Comparison of ENCODE assay signal across 9 mouse cellular contexts in the genomic region with DNA sequence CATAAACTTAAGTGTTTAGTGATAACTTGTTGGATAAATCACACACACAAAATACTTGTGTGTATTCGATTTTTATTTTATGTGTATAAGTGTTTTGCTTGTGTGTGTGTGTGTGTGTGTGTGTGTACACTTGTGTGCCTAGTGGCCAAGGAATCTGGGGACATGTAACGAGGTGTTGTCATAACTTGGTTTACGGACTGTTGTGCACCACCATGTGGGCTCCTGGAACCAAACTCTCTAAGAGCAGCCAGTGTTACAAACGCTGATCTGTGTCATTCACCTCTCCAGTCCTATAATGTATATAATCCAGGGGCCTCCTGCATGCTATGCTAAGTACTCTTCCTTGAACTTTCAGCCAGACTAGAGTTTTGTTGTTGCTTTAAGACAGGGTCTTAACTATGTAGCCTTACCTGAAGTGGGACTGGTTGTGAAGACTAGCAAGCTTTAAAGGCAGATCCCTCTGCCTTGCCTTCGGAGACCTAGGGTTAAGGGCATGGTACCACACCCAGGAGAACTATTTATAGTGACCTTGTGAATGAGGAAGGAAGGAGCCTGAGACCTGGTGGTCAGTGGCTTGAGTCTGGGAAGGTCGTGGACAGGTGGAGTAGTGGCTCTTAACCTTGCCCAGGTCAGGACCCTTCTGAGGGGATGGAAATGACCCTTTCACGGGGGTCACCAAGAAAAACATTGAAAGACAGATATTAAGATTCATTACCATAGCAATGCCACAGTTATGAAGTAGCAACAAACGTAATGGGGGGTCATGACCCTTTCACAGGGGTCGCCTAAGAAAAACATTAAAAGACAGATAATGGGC. TPM values are rescaled to one million over a fixed set of nuclear protein-coding genes. Genes with fewer than 3 reads are reported as not detected.
DNase-seq lines count a peak whose midpoint lies in the region; ATAC-seq and TF ChIP-seq lines count a peak whose summit lies in the region.
"Had no signal": no experiment of that assay in that cellular context is flagged by ENCODE, and none has a peak within 500 bp of the region (broad histone marks: within the 10 kb centered on the region; RNA-seq: fewer than 3 reads in every experiment).

No protein-coding gene starts in this region.

- dilution Hi-C loops in CH12.LX (cut with MboI; ENCODE audit: extremely low pct_ligation_motif_present, extremely low pct_unique_long_range_greater_than_20kb, low sequenced_read_pairs): no loop called here

- peak overlapping the region; percentile 100 for H3K4me2 ChIP-seq in heart, embryonic 13.5 days
- H3K4me2 ChIP-seq in CH12.LX (ENCODE audit: insufficient read depth, low read depth, poor library complexity, severe bottlenecking): peak overlapping the region; percentile 88
- peak overlapping the region; percentile 100 for H3K4me2 ChIP-seq in forebrain, embryonic 12.5 days
- H3K4me2 ChIP-seq in liver, embryonic 13.5 days: peak overlapping the region; percentile 85

- no peak for TF ChIP-seq EP300 in CH12.LX (IDR thresholded peaks at IDR 0.05; ENCODE audit: low read length)

- peaks cover 37% of the 10 kb centered on the region for H3K79me2 ChIP-seq in CH12.LX (replicated peaks; ENCODE audit: control insufficient read depth, extremely low read depth, insufficient read depth, poor library complexity, severe bottlenecking)

- peaks cover 45% of the 10 kb centered on the region for H3K4me1 ChIP-seq in heart, embryonic 13.5 days
- H3K4me1 ChIP-seq in CH12.LX (ENCODE audit: control insufficient read depth in 1 of 2, insufficient read depth in 2 of 2): peaks cover 8 to 20% of the 10 kb centered on the region in 2 experiments; a peak in 3 of 4 replicates
- H3K4me1 ChIP-seq in forebrain, embryonic 12.5 days: peaks cover 41% of the 10 kb centered on the region
- peaks cover 49% of the 10 kb centered on the region for H3K4me1 ChIP-seq in liver, embryonic 13.5 days (replicated peaks)

- 61% methylated on average over 9 of the region's 9 CpGs for WGBS in heart, embryonic 13.5 days
- 74% methylated on average over 9 of the region's 9 CpGs for WGBS in forebrain, embryonic 12.5 days
- 40% methylated on average over 9 of the region's 9 CpGs for WGBS in liver, embryonic 13.5 days (ENCODE audit: insufficient replicate concordance)

- no peak for ATAC-seq in heart, embryonic 13.5 days (ENCODE audit: extremely low read depth, insufficient number of reproducible peaks, low FRiP score, low TSS enrichment)
- no peak for ATAC-seq in forebrain, embryonic 12.5 days (ENCODE audit: low FRiP score)
- ATAC-seq in liver, embryonic 13.5 days (ENCODE audit: low read depth): no peak

- no peaks in the 10 kb centered on the region for H3K27me3 ChIP-seq in heart, embryonic 13.5 days (replicated peaks)
- no peaks in the 10 kb centered on the region for H3K27me3 ChIP-seq in CH12.LX (replicated peaks)
- no peaks in the 10 kb centered on the region for H3K27me3 ChIP-seq in forebrain, embryonic 12.5 days
- no peaks in the 10 kb centered on the region for H3K27me3 ChIP-seq in liver, embryonic 13.5 days

- peak overlapping the region; percentile 93 for H3K4me3 ChIP-seq in heart, embryonic 13.5 days
- H3K4me3 ChIP-seq in CH12.LX (replicated peaks in 1 of 3; ENCODE audit: low read depth in 2 of 3, low read length in 2 of 3, poor library complexity in 1 of 3): peak overlapping the region; percentile 84 to 94 (median 86)
- peak overlapping the region; percentile 93 for H3K4me3 ChIP-seq in forebrain, embryonic 12.5 days (replicated peaks)
- peak overlapping the region; percentile 79 for H3K4me3 ChIP-seq in liver, embryonic 13.5 days (replicated peaks)

- peak overlapping the region; percentile 99 for H3K9ac ChIP-seq in heart, embryonic 13.5 days
- H3K9ac ChIP-seq in CH12.LX (ENCODE audit: insufficient read depth, low read depth): peak overlapping the region; percentile 100
- H3K9ac ChIP-seq in forebrain, embryonic 12.5 days: peak overlapping the region; percentile 97
- peak overlapping the region; percentile 91 for H3K9ac ChIP-seq in liver, embryonic 13.5 days

- H3K9me3 ChIP-seq in heart, embryonic 13.5 days: no peaks in the 10 kb centered on the region
- H3K9me3 ChIP-seq in CH12.LX (replicated peaks; ENCODE audit: low read length): peaks cover 18% of the 10 kb centered on the region
- no peaks in the 10 kb centered on the region for H3K9me3 ChIP-seq in forebrain, embryonic 12.5 days
- no peaks in the 10 kb centered on the region for H3K9me3 ChIP-seq in liver, embryonic 13.5 days (replicated peaks)

- TF ChIP-seq RAD21 in CH12.LX (IDR thresholded peaks at IDR 0.05; ENCODE audit: low read depth, low read length): no peak

- in situ Hi-C loops in CH12.LX (cut with MboI; ENCODE audit: low pct_ligation_motif_present, low pct_unique_long_range_greater_than_20kb, low sequenced_read_pairs): no loop called here

- DNase-seq in heart, adult 8-10 months (ENCODE audit: low spot score): no peak
- DNase-seq in CH12.LX (ENCODE audit: extremely low read depth): peak; percentile 45
- DNase-seq in liver, embryonic 13.5 days: no peak
- DNase-seq in B cell, adult 2 months: no peak
- no peak for DNase-seq in urinary bladder, adult 2 months (ENCODE audit: low spot score)
- DNase-seq in retina, postnatal 1 day: no peak

- H3K27ac ChIP-seq in heart, embryonic 13.5 days (replicated peaks): no peak overlapping the region
- H3K27ac ChIP-seq in CH12.LX (ENCODE audit: insufficient read depth, low read depth): peak overlapping the region; percentile 100
- no peak overlapping the region for H3K27ac ChIP-seq in forebrain, embryonic 12.5 days
- H3K27ac ChIP-seq in liver, embryonic 13.5 days: peak overlapping the region; percentile 97

- H3K36me3 ChIP-seq in heart, embryonic 13.5 days: peaks cover 58% of the 10 kb centered on the region
- peaks cover 42 to 57% of the 10 kb centered on the region in 2 experiments for H3K36me3 ChIP-seq in CH12.LX (replicated peaks in 1 of 2; ENCODE audit: control insufficient read depth in 1 of 2, insufficient read depth in 1 of 2, low read length in 1 of 2)
- peaks cover 48% of the 10 kb centered on the region for H3K36me3 ChIP-seq in forebrain, embryonic 12.5 days (replicated peaks)
- H3K36me3 ChIP-seq in liver, embryonic 13.5 days: peaks cover 55% of the 10 kb centered on the region

- no peak for TF ChIP-seq CTCF in CH12.LX (conservative IDR thresholded peaks at IDR 0.05 in 1 of 2, IDR thresholded peaks at IDR 0.05 in 1 of 2; ENCODE audit: low read depth in 2 of 2, low read length in 2 of 2)

- TF ChIP-seq POLR2A in CH12.LX (IDR thresholded peaks at IDR 0.05; ENCODE audit: low read depth, low read length): peak; percentile 40; the same call in 1 of the 2 replicates

TF ChIP-seq in CH12.LX, 34 proteins besides CTCF, POLR2A, EP300 and RAD21 (continues in another document):
- TF ChIP-seq ELF1 (IDR thresholded peaks at IDR 0.05; ENCODE audit: low read depth, low read length) (no peak), ZMIZ1 (IDR thresholded peaks at IDR 0.05; ENCODE audit: low read depth, low read length) (no peak), NELFE (IDR thresholded peaks at IDR 0.05; ENCODE audit: low read depth, low read length) (no peak)

RNA-seq across cellular contexts. Expression of a gene that starts 2.4 kb away (rescaled TPM):
- 59.9 and 63.0 TPM in 2 replicates for polyA plus RNA-seq in heart, embryonic 13.5 days (2015; fragmentation: Nextera tagmentation; extraction: Ambion mirVana)
- total RNA-seq in heart, adult 8-10 months (2022): 10 to 100 TPM; 28.3 to 31.4 (median 29.3) TPM
- total RNA-seq in CH12.LX (2012; rRNA removed): 238 and 277 TPM in 2 replicates
- total RNA-seq in CH12.LX (2014; rRNA removed): 90.3 and 97.4 TPM in 2 replicates
- 253 and 280 TPM in 2 replicates for polyA plus RNA-seq in CH12.LX (2012; ENCODE audit: insufficient read length, low read depth)
- 158 and 159 TPM in 2 replicates for polyA plus RNA-seq in forebrain, embryonic 12.5 days (2016; fragmentation: Nextera tagmentation; extraction: Ambion mirVana)
- polyA plus RNA-seq in liver, embryonic 13.5 days (2015; fragmentation: Nextera tagmentation; extraction: Ambion mirVana): 110 and 112 TPM in 2 replicates
- polyA plus RNA-seq in urinary bladder, adult 2 months (2012; rRNA removed): 49.8 and 53.0 TPM in 2 replicates

RNA-seq across cellular contexts. Expression of a gene that starts 13.1 kb away (rescaled TPM):
- polyA plus RNA-seq in heart, embryonic 13.5 days (2015; fragmentation: Nextera tagmentation; extraction: Ambion mirVana): 0.45 and 0.52 TPM in 2 replicates
- 10 to 100 TPM; 12.0 to 18.5 (median 16.6) TPM for total RNA-seq in heart, adult 8-10 months (2022)
- total RNA-seq in CH12.LX (2012; rRNA removed): 0.42 and 0.46 TPM in 2 replicates
- total RNA-seq in CH12.LX (2014; rRNA removed): 0.07 TPM in 1 of 2 replicates, not detected in the other
- 0.94 and 1.2 TPM in 2 replicates for polyA plus RNA-seq in CH12.LX (2012; ENCODE audit: insufficient read length, low read depth)
- polyA plus RNA-seq in forebrain, embryonic 12.5 days (2016; fragmentation: Nextera tagmentation; extraction: Ambion mirVana): 0.17 and 0.27 TPM in 2 replicates
- 0.08 TPM in 2 replicates for polyA plus RNA-seq in liver, embryonic 13.5 days (2015; fragmentation: Nextera tagmentation; extraction: Ambion mirVana)
- 5.2 and 6.1 TPM in 2 replicates for polyA plus RNA-seq in urinary bladder, adult 2 months (2012; rRNA removed)

RNA-seq across cellular contexts. Expression of a gene that starts 21.6 kb away (rescaled TPM):
- polyA plus RNA-seq in heart, embryonic 13.5 days (2015; fragmentation: Nextera tagmentation; extraction: Ambion mirVana): 145 and 153 TPM in 2 replicates
- total RNA-seq in heart, adult 8-10 months (2022): 10 to 100 TPM; 17.5 to 21.7 (median 17.9) TPM
- total RNA-seq in CH12.LX (2012; rRNA removed): 104 and 120 TPM in 2 replicates
- 134 and 135 TPM in 2 replicates for total RNA-seq in CH12.LX (2014; rRNA removed)
- 274 and 345 TPM in 2 replicates for polyA plus RNA-seq in CH12.LX (2012; ENCODE audit: insufficient read length, low read depth)
- polyA plus RNA-seq in forebrain, embryonic 12.5 days (2016; fragmentation: Nextera tagmentation; extraction: Ambion mirVana): 226 and 238 TPM in 2 replicates
- 163 and 178 TPM in 2 replicates for polyA plus RNA-seq in liver, embryonic 13.5 days (2015; fragmentation: Nextera tagmentation; extraction: Ambion mirVana)
- polyA plus RNA-seq in urinary bladder, adult 2 months (2012; rRNA removed): 47.8 and 58.4 TPM in 2 replicates

RNA-seq across cellular contexts. Expression of a gene that starts 24.6 kb away (rescaled TPM):
- polyA plus RNA-seq in heart, embryonic 13.5 days (2015; fragmentation: Nextera tagmentation; extraction: Ambion mirVana): 3.2 and 4.2 TPM in 2 replicates
- not detected for total RNA-seq in heart, adult 8-10 months (2022)
- total RNA-seq in CH12.LX (2012; rRNA removed): 94.1 and 124 TPM in 2 replicates
- total RNA-seq in CH12.LX (2014; rRNA removed): 130 and 142 TPM in 2 replicates
- polyA plus RNA-seq in CH12.LX (2012; ENCODE audit: insufficient read length, low read depth): 94.4 and 105 TPM in 2 replicates
- 7.4 and 7.7 TPM in 2 replicates for polyA plus RNA-seq in forebrain, embryonic 12.5 days (2016; fragmentation: Nextera tagmentation; extraction: Ambion mirVana)
- polyA plus RNA-seq in liver, embryonic 13.5 days (2015; fragmentation: Nextera tagmentation; extraction: Ambion mirVana): 2.5 and 2.8 TPM in 2 replicates
- polyA plus RNA-seq in urinary bladder, adult 2 months (2012; rRNA removed): 0.77 and 0.81 TPM in 2 replicates

RNA-seq across cellular contexts. Expression of a gene that starts 30.7 kb away (rescaled TPM):
- 2.1 and 2.2 TPM in 2 replicates for polyA plus RNA-seq in heart, embryonic 13.5 days (2015; fragmentation: Nextera tagmentation; extraction: Ambion mirVana)
- 10 to 100 TPM in 2 of 4 experiments, 1 to 10 TPM in 2; 8.7 to 13.3 (median 11.0) TPM for total RNA-seq in heart, adult 8-10 months (2022)
- total RNA-seq in CH12.LX (2012; rRNA removed) (0.30 and 0.38 TPM in 2 replicates), CH12.LX (2014; rRNA removed) (not detected in 2 replicates)
- 1.1 and 1.4 TPM in 2 replicates for polyA plus RNA-seq in CH12.LX (2012; ENCODE audit: insufficient read length, low read depth)
- polyA plus RNA-seq in forebrain, embryonic 12.5 days (2016; fragmentation: Nextera tagmentation; extraction: Ambion mirVana): 1.2 and 1.3 TPM in 2 replicates
- polyA plus RNA-seq in liver, embryonic 13.5 days (2015; fragmentation: Nextera tagmentation; extraction: Ambion mirVana): 0.10 and 0.34 TPM in 2 replicates
- polyA plus RNA-seq in urinary bladder, adult 2 months (2012; rRNA removed): 0.47 and 0.54 TPM in 2 replicates
- total RNA-seq: megakaryocyte-erythroid progenitor cell, adult 5-6 weeks had no signal

Comparison
In these comparisons a context has a peak if more than half of its experiments do, and no peak if none do; other contexts are left out.
1. H3K27ac ChIP-seq: peak in CH12.LX (single experiment) and liver, embryonic 13.5 days (single experiment); none in heart, embryonic 13.5 days (single experiment) and forebrain, embryonic 12.5 days (single experiment).
2. Peak in every context shown above with its lines, with median percentiles within 50 percentile points of each other: H3K4me2 ChIP-seq, H3K4me3 ChIP-seq and H3K9ac ChIP-seq.